Mouse (Mus musculus): ENCODE results near the gene Fbxo41. TPM values are rescaled to one million over a fixed set of nuclear protein-coding genes. Genes with fewer than 3 reads are reported as not detected.
A peak's percentile ranks its signal among the peaks of the same experiment; 100 is the strongest.

Fbxo41 gene
- polyA plus RNA-seq, 1 experiment from 2014 or later = 0.09 TPM

DNA sequence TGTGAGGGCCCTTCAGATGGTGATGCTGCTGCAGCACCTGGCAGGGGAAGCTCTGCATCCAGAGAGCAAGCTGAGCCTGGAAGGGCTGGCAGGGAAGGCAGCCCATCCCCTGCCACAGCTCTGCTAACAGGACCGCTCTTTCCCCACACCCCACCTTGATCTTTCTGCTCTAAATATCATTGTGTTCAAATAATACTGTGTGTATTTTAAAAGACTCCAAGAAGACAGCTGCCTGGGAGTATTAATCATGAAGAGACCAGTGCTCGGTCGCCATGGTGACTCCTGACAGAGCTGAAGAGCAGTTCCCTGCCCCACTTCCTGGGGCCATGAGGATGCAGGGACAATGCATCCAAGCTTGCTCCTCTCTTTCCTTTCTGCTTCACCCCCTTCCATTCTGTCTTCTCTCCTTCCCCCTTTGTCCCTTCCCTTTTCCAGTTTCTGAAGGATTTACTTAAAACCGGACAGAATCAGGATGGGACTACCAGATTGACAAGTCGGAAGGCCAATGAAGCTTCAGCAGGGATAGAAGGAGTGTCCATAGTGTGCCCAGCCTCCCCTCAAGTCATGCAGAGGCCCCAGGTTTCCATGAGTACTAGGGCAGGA lies 15.4 kb upstream of the Fbxo41 start:
- Histone ChIP-seq H3K27me3 (replicated peaks; ENCODE audit: control insufficient read depth, insufficient read depth, low read length) (peaks cover 28% of the 10 kb centered on the region), H3K4me1 (replicated peaks; ENCODE audit: control insufficient read depth, insufficient read depth, low read length) (no peaks in the 10 kb centered on the region), H3K4me3 (ENCODE audit: low read depth, low read length) (no peak overlapping the region), H3K4me2 (replicated peaks; ENCODE audit: low read depth) (no peak overlapping the region), H3K9me3 (ENCODE audit: control insufficient read depth) (no peaks in the 10 kb centered on the region), H3K27ac (ENCODE audit: low read depth, low read length) (no peak overlapping the region), H3K36me3 (ENCODE audit: control insufficient read depth, insufficient read depth) (no peaks in the 10 kb centered on the region), H3K9ac (ENCODE audit: low read depth, low read length) (no peak overlapping the region)
- ATAC-seq = no peak
- TF ChIP-seq CTCF (IDR thresholded peaks at IDR 0.05; ENCODE audit: low read depth) = no peak
- 57% methylated on average over 5 of the region's 5 CpGs for WGBS

GRCm38 (mm10) chr6:85515941-85516340 lies 13.1 kb upstream of the Fbxo41 start:
- 82% methylated on average over 4 of the region's 4 CpGs for WGBS
- no peaks in the 10 kb centered on the region; the same call in 1 of the 2 replicates for H3K36me3 ChIP-seq (ENCODE audit: control insufficient read depth, insufficient read depth)
- no peak overlapping the region for H3K9ac ChIP-seq (ENCODE audit: low read depth, low read length)
- no peak overlapping the region for H3K4me2 ChIP-seq (replicated peaks; ENCODE audit: low read depth)
- no peaks in the 10 kb centered on the region for H3K4me1 ChIP-seq (replicated peaks; ENCODE audit: control insufficient read depth, insufficient read depth, low read length)
- peaks cover 50% of the 10 kb centered on the region for H3K27me3 ChIP-seq (replicated peaks; ENCODE audit: control insufficient read depth, insufficient read depth, low read length)
- TF ChIP-seq CTCF (IDR thresholded peaks at IDR 0.05; ENCODE audit: low read depth) = no peak
- no peak overlapping the region for H3K27ac ChIP-seq (ENCODE audit: low read depth, low read length)
- no peak overlapping the region for H3K4me3 ChIP-seq (ENCODE audit: low read depth, low read length)
- no peaks in the 10 kb centered on the region for H3K9me3 ChIP-seq (ENCODE audit: control insufficient read depth)
- no peak for ATAC-seq

- 0 out of 2 replicates have a peak, but pooled peaks have one; percentile 36 for ATAC-seq
- peak within 1 kb of the TSS; percentile 46 for H3K4me3 ChIP-seq (ENCODE audit: low read depth, low read length)
- H3K4me1 ChIP-seq (replicated peaks; ENCODE audit: control insufficient read depth, insufficient read depth, low read length) = no peaks in the 10 kb centered on the region
- TF ChIP-seq CTCF (IDR thresholded peaks at IDR 0.05; ENCODE audit: low read depth) = no peak
- H3K9me3 ChIP-seq (ENCODE audit: control insufficient read depth) = no peaks in the 10 kb centered on the region
- H3K4me2 ChIP-seq (replicated peaks; ENCODE audit: low read depth) = peak within 1 kb of the TSS; percentile 74
- H3K36me3 ChIP-seq (ENCODE audit: control insufficient read depth, insufficient read depth) = no peaks in the 10 kb centered on the region; the same call in 1 of the 2 replicates
- H3K9ac ChIP-seq (ENCODE audit: low read depth, low read length) = no peak within 1 kb of the TSS
- peaks cover 66% of the 10 kb centered on the region for H3K27me3 ChIP-seq (replicated peaks; ENCODE audit: control insufficient read depth, insufficient read depth, low read length)
- WGBS = under 1% methylated on average over 38 of the region's 38 CpGs
- H3K27ac ChIP-seq (ENCODE audit: low read depth, low read length) = no peak within 1 kb of the TSS
Measured at GRCm38 (mm10) chr6:85513531-85513910, 10.7 kb upstream of the Fbxo41 start, which contains the start of gene Egr4. TSS of gene Egr4 (minus strand) at chr6:85513589.

DNA sequence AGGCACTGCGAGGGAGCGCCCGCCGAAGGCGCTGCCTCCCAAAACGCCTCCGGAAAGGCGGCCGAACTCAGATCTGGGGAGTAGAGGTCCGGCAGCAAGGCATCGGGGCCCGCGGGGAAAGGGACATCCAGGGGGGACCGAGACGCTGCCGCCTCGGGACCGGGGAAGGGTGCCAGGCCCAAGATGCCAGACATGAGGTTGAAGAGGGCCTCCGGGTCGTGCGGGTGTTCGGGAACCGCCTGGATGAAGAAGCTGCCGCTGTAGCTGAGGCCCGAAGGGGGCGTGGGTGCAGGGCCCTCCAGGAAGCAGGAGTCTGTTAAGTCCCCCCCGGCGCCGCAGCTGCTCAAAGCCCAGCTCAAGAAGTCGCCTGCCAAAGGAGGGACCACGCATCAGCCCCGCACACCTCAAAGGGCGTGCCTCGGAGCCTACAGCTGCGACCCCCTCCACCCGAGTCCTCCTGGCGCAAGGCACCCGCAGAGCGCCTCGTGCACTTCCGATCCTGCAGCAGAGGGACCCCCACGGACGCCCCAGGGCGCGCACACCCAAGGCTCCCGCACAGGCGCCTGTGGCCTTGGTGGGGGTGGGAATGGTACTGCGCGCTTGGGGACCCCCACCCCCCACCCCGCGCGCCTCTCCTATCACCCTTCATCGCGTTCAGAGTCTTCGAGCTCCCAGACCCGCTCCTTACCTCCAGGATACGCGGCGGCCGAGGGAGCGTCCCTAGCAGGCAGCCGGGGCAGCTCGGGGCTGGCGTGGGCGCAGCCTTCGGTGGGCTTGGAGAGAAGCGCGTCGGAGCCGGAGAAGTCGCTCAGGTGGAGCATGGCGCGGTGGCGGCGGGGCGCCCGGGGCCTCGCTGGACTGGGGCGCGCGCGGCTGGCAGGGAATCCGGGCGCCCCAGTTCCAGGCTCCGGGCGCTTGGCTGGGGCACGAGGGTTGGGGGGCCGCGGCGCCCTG lies 10.1 kb upstream of the Fbxo41 start:
- Histone ChIP-seq H3K27me3 (replicated peaks; ENCODE audit: control insufficient read depth, insufficient read depth, low read length) (peaks cover 62% of the 10 kb centered on the region), H3K27ac (ENCODE audit: low read depth, low read length) (no peak overlapping the region), H3K9ac (ENCODE audit: low read depth, low read length) (no peak overlapping the region), H3K4me3 (ENCODE audit: low read depth, low read length) (peak overlapping the region; percentile 46), H3K4me1 (replicated peaks; ENCODE audit: control insufficient read depth, insufficient read depth, low read length) (no peaks in the 10 kb centered on the region), H3K4me2 (replicated peaks; ENCODE audit: low read depth) (peak overlapping the region; percentile 74), H3K9me3 (ENCODE audit: control insufficient read depth) (no peaks in the 10 kb centered on the region), H3K36me3 (ENCODE audit: control insufficient read depth, insufficient read depth) (no peaks in the 10 kb centered on the region; the same call in 1 of the 2 replicates)
- WGBS = 1% methylated on average over 77 of the region's 90 CpGs
- no peak for TF ChIP-seq CTCF (IDR thresholded peaks at IDR 0.05; ENCODE audit: low read depth)
- no peak for ATAC-seq

DNA sequence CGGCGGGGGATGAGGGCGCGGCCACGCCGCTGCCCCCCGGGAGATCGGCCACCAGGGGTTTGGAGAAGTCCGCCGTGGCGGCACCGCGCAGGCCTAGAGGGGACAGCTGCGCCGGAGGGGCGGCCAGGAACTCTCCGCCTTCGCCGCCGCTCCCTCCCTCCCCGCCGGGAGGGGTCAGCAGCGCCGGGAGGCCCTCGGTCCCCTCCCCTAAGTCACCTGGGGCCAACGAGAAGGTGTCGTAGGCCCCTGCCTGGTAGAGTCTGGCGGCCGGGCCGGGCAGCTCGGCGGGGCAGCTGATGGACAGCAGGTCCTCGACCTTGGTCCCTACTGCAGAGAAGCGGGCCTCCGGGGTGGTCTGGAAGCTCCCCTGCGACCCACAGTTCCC lies 9.3 kb upstream of the Fbxo41 start:
- Histone ChIP-seq H3K9me3 (ENCODE audit: control insufficient read depth) (no peaks in the 10 kb centered on the region), H3K4me3 (ENCODE audit: low read depth, low read length) (peak overlapping the region; percentile 46), H3K9ac (ENCODE audit: low read depth, low read length) (no peak overlapping the region), H3K27ac (ENCODE audit: low read depth, low read length) (no peak overlapping the region), H3K4me2 (replicated peaks; ENCODE audit: low read depth) (peak overlapping the region; percentile 44), H3K4me1 (replicated peaks; ENCODE audit: control insufficient read depth, insufficient read depth, low read length) (no peaks in the 10 kb centered on the region), H3K36me3 (ENCODE audit: control insufficient read depth, insufficient read depth) (no peaks in the 10 kb centered on the region; the same call in 1 of the 2 replicates), H3K27me3 (replicated peaks; ENCODE audit: control insufficient read depth, insufficient read depth, low read length) (peaks cover 61% of the 10 kb centered on the region)
- ATAC-seq = no peak
- under 1% methylated on average over 21 of the region's 36 CpGs for WGBS
- no peak for TF ChIP-seq CTCF (IDR thresholded peaks at IDR 0.05; ENCODE audit: low read depth)

Data from intestine, postnatal 0 days (tissue).